Mouse (Mus musculus) c-Kit-positive CD71-negative TER-119-negative erythroid progenitor cells, embryonic 14.5 days (primary cell): ENCODE data around the gene Add3.
"Not testable (repeated sequence)": the region's sequence is repeated elsewhere in the genome, so short reads cannot be mapped to it uniquely, and the experiment has no call there.

Experiments
- DNase-seq: peaks from one replicate; pipeline ENCODE4 v3.0.0-alpha.2; 2013; ENCODE audit warnings: low read depth

Add3 gene

GRCm38 (mm10) chr19:53193964-53194582 is 53.8 kb downstream of the Add3 start:
- DNase-seq = peak; percentile 70

DNA sequence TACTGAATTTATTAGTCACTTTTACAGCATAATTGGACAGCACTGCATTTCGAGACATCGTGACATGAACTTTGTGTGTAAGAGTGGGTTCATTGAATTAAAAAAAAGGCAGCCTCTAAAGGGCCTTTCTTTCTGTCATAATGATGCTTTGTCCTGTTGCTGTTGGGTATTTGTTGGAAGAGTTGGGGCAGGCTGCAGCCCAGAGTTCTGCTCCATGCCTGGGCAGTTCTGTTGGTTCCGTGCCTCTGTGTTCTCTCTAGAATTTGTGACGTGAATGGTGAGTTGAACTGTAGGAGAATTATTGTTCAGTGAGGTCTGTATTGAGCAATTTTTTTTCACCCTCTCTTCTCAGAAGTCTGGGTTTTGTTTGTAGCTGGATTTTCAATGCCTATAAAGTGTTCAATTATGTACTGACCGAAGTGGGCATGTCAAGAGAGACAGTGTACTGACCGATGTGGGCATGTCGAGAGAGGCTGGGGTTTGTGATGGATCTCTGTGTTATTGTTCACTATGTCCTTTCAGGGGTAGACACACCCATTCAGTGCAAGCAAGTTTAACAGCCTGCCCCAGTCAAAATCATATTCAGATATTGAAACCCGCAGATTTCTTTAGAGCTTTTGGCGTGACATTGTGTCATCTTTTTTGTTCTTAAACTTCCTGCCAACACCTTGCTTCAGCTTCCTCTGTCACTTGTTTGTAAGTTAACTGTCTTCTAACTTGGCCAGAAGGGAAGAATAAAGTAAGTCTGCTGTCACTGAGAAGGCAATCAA is 54.7 kb downstream of the Add3 start:
- no peak for DNase-seq

GRCm38 (mm10) chr19:53196961-53197360 is 56.7 kb downstream of the Add3 start:
- no peak for DNase-seq

DNA sequence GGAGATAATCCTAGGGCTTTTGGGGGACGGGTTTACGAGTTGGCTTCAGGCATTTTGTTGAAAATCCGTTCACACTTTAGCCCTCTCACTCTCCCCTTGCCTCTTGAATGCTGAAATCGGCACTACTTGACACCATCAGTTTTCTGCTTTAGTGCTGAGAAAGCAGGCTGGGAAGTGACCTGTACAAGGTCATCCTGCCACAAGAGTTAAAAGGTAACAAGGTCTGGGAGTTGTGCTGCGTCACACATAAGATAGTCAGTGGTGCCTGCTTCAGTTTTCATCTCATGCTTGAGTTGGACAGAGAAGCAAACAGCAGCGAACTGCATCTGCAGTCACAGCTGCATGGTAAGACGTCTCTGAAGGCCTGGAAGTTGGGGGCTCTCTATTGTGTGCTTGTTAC is 57.5 kb downstream of the Add3 start:
- no peak for DNase-seq

DNA sequence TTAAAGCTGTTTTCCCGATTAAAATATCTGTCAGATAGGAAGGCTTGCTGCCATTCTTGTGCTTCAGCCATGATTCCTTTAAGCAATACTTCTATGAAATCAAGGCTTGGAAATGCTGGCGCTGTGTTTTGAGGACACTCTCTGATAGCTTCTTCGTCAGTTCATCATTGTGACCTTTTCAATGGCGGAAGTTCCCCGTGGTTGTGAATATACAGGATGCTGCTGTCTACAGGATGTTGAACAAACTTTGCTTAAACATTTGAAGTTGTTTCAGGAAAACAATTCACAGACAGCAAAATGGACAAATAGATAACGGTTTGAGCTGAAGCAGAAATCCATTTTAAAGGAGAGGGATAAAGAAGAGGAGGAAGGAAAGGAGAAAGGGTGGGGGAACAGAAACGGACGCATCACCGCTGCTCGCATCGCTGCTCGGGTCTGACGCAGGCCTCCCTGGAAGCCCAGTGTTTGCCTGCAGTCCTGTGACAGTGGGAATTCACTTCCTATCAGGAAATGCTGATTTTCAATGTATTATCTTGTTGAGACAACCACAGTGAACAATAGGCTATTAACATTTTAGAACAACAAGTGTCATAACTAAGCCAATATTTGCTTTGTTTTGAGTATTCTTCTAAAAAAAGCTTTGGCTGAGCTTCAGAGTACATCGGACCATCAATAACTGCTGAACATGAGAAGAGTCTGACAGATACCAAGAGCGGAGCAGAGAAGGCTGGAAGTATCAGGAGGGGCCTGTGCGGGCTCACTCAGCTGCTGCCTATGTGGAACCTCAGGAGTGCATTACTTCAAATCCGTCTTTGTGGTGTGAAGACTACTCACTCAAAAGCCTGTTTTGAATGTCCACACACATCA is 58.7 kb downstream of the Add3 start:
- no peak for DNase-seq

DNA sequence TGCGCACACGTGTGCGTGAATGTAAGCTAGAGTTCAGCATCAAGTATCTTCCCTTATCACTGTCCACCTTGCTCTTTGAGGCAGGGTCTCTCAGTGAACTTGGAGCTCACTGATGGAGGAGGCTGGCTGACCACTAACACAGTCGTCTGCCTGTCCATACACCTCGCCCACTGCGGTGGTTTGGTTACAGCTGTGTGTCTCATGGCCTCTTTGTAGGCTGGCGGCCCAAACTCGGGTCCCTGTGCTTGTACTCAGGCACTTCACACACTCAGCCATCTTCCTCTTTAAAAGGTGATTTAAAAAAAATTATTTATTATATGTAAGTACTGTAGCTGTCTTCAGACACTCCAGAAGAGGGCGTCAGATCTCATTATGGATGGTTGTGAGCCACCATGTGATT is 59.5 kb downstream of the Add3 start:
- DNase-seq = no peak

DNA sequence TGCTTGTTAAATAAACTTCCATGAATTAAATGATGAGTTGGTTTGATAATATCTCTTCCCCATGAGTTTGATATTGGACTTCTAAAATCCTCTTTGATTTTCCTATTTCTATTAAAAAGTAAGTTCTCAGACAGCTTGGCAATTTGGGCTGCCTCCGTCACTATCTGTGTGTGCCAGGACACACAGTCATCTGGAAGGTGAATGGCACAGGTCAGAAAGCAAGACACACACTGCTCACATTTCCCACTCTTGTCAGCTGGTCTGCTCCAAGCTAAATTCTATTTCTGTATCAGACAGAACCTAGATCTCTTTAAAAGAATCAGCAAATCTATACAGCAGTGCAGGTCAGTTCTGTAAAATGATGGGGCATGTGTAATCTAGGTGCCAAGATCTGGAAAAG is 61.9 kb downstream of the Add3 start:
- DNase-seq = no peak

GRCm38 (mm10) chr19:53206986-53207385 is 66.7 kb downstream of the Add3 start:
- DNase-seq = no peak

- no peak for DNase-seq
These were observed 68.6 kb downstream of the Add3 start for GRCm38 (mm10) chr19:53208830-53209229.

- DNase-seq = no peak
These were observed 70.0 kb downstream of the Add3 start for GRCm38 (mm10) chr19:53210251-53210650.

DNA sequence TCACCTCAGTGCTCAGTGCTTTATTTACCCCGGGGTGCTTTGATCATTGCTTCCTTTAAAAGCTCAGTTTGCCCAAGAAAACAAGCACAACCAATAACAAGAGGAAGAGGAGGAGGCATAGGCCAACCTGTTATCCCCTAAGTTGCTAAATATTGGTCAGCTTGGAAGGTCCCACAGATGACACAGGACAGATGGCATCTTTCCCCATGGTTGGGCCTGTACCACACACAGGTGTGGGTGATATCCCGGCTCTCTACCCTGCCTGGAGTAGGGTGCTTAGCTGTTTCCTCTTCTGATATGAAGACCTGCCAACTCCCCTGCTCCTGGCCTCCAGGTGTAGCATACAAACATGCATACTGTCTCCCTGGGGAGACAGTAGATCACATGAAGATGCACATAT is 75.1 kb downstream of the Add3 start:
- no peak for DNase-seq

- DNase-seq = no peak
These were observed 76.7 kb downstream of the Add3 start for GRCm38 (mm10) chr19:53216761-53217538.

- DNase-seq = no peak
These were observed 77.6 kb downstream of the Add3 start for GRCm38 (mm10) chr19:53217837-53218236.

DNA sequence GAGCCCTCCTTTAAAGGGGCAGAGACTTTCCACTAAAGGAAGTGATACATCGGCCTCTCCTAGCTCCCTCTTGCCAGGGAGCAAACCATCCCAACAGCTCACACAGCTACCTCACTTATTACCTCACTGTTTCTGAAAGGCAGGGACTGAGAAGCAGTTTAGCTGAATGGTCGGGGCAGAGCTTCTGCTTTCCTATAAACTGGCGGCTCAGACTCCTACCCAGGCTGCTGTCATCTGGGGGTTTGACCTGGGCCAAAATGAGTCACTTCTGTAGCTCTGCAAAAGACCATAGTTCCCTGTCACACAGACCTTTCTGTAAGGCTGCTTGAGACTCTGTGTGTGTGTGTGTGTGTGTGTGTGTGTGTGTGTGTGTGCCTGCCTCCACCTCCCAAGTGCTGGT is 79.1 kb downstream of the Add3 start:
- no peak for DNase-seq

- DNase-seq = no peak
These were observed 80.9 kb downstream of the Add3 start for GRCm38 (mm10) chr19:53221186-53221585.

GRCm38 (mm10) chr19:53225249-53226070 is 85.2 kb downstream of the Add3 start:
- not testable (repeated sequence) for DNase-seq

DNA sequence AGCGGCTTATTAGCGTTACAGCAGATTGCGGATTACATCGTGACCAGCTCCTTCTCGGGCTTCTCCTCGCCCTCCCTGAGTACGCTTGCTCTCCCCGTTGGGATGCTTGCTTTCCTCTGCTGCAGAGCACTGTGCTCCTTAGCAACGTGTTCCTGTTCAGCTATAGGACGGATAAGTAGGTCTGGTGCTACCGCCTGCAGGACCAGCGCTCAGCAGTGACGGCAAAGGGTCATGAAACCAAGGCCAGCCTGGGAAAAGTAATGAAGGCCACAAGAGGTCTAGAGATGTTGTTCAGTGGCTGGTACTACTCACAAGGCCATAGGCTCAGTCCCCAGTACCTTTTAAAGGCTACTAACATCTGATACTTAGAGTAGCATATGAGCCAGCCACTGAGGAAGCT is 86.4 kb downstream of the Add3 start:
- no peak for DNase-seq

GRCm38 (mm10) chr19:53228064-53228794 is 88.0 kb downstream of the Add3 start:
- DNase-seq = no peak

- DNase-seq = no peak
These were observed 90.9 kb downstream of the Add3 start for GRCm38 (mm10) chr19:53230942-53231815.
